Mouse (Mus musculus): Measurements from ENCODE around the gene Aqp2. TPM values are rescaled to one million over a fixed set of nuclear protein-coding genes. Genes with fewer than 3 reads are reported as not detected.

The Aqp2 gene
- polyA plus RNA-seq, 1 experiment from 2014 or later = not detected

GRCm38 (mm10) chr15:99631618-99632017 is 52.8 kb downstream of the Aqp2 start:
- no peak overlapping the region for H3K27ac ChIP-seq (ENCODE audit: low read length)
- peaks cover 31% of the 10 kb centered on the region for H3K36me3 ChIP-seq (ENCODE audit: control insufficient read depth, insufficient read depth, low read length)

More at GRCm38 (mm10) chr15:99631618-99632017, 52.8 kb downstream of the Aqp2 start:
- H3K27me3 ChIP-seq (ENCODE audit: control insufficient read depth, insufficient read depth, low read length) = no peaks in the 10 kb centered on the region
- H3K9ac ChIP-seq (ENCODE audit: low read length) = no peak overlapping the region
- H3K9me3 ChIP-seq (replicated peaks; ENCODE audit: control insufficient read depth, low read length) = no peaks in the 10 kb centered on the region
- no peak overlapping the region for H3K4me3 ChIP-seq (replicated peaks; ENCODE audit: low read length)
- ATAC-seq (ENCODE audit: insufficient read depth, low FRiP score) = no peak
- H3K4me2 ChIP-seq (ENCODE audit: low read depth, low read length) = no peak overlapping the region
- no peaks in the 10 kb centered on the region for H3K4me1 ChIP-seq (ENCODE audit: control insufficient read depth, insufficient read depth, low read length)

Other genes with a start within 250 kb of the Aqp2 start
- 14.2 and 16.6 TPM in 2 replicates for gene Fmnl3, start 208.6 kb upstream of the Aqp2 start, polyA plus RNA-seq (2015; fragmentation: Nextera tagmentation; extraction: Ambion mirVana)
- gene Tmbim6, start 186.2 kb upstream of the Aqp2 start, polyA plus RNA-seq (2015; fragmentation: Nextera tagmentation; extraction: Ambion mirVana) = 438 and 480 TPM in 2 replicates
- 3.7 and 4.6 TPM in 2 replicates for gene Nckap5l, start 121.3 kb upstream of the Aqp2 start, polyA plus RNA-seq (2015; fragmentation: Nextera tagmentation; extraction: Ambion mirVana)
- 11.6 and 12.9 TPM in 2 replicates for gene Bcdin3d, start 104.3 kb upstream of the Aqp2 start, polyA plus RNA-seq (2015; fragmentation: Nextera tagmentation; extraction: Ambion mirVana)
- 0.57 and 0.74 TPM in 2 replicates for gene Faim2, start 50.9 kb upstream of the Aqp2 start, polyA plus RNA-seq (2015; fragmentation: Nextera tagmentation; extraction: Ambion mirVana)
- 0.19 TPM in 1 of 2 replicates, not detected in the other for gene Aqp5, start 11.7 kb downstream of the Aqp2 start, polyA plus RNA-seq (2015; fragmentation: Nextera tagmentation; extraction: Ambion mirVana)
- not detected in 2 replicates for gene Aqp6, start 22.3 kb downstream of the Aqp2 start, polyA plus RNA-seq (2015; fragmentation: Nextera tagmentation; extraction: Ambion mirVana)
- gene Racgap1, start 72.6 kb downstream of the Aqp2 start, polyA plus RNA-seq (2015; fragmentation: Nextera tagmentation; extraction: Ambion mirVana) = 112 and 116 TPM in 2 replicates
- gene Asic1, start 91.3 kb downstream of the Aqp2 start, polyA plus RNA-seq (2015; fragmentation: Nextera tagmentation; extraction: Ambion mirVana) = 0.89 and 0.92 TPM in 2 replicates
- 17.0 and 20.9 TPM in 2 replicates for gene Smarcd1, start 123.1 kb downstream of the Aqp2 start, polyA plus RNA-seq (2015; fragmentation: Nextera tagmentation; extraction: Ambion mirVana)
- not detected in 2 replicates for gene Gm17349, start 126.4 kb downstream of the Aqp2 start, polyA plus RNA-seq (2015; fragmentation: Nextera tagmentation; extraction: Ambion mirVana)
- 7.4 and 9.2 TPM in 2 replicates for gene Gpd1, start 138.5 kb downstream of the Aqp2 start, polyA plus RNA-seq (2015; fragmentation: Nextera tagmentation; extraction: Ambion mirVana)
- 171 and 173 TPM in 2 replicates for gene Cox14, start 146.6 kb downstream of the Aqp2 start, polyA plus RNA-seq (2015; fragmentation: Nextera tagmentation; extraction: Ambion mirVana)
- 58.7 and 62.1 TPM in 2 replicates for gene Cers5, start 193.8 kb downstream of the Aqp2 start, polyA plus RNA-seq (2015; fragmentation: Nextera tagmentation; extraction: Ambion mirVana)